Mouse (Mus musculus) liver, adult (tissue): ENCODE results near the gene Olfr883.

Experiments used
- GATA4 ChIP-seq: IDR thresholded peaks from 2 replicates; pipeline ENCODE4 v1.6.1; 2014; ENCODE audit warnings: mild to moderate bottlenecking, low read length; ENCODE audit not compliant: insufficient replicate concordance

Olfr883 gene

DNA sequence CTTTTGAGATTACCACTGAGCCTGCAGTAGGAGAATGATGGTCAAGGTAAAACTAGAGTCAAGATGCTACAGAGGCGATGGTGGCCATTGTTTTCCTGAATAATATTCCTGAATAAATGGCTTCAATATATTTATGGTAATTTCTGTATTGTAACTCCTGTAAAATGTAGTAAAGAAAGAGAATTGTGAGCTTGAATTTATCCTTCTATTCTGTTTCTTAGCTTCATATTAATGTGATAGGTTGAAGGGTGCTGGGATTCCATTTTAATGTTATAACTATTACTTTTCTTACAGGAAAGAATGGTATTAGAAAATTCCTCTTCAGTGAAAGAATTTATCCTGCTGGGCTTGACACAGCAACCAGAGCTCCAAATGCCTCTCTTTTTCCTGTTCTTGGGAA is at the start of gene Olfr883:
Gene Olfr883, plus strand, starts transcription at position 301 of the 400 bp plus-strand sequence.
- no peak for TF ChIP-seq GATA4

DNA sequence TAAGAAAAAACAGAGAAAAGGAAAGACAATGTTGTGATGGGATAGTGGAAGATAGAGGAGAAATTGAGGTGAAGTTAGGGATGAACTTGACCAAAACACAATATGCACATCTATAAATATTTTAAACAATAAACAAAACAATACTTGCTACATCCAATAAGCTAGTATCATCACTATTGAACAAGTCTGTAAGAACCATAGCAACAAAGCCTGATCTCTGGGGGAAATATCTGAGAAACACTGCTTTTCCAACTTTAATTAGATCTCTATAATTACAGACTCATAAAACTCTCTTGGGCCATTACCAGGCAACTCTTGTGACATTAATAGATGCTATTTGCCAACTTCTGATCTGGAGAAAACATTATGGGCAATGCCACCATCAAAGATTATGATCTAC is 34.1 kb upstream of the Olfr883 start, which contains the start of gene Olfr881:
Gene Olfr881, plus strand, starts transcription at position 301 of the 400 bp plus-strand sequence.
- TF ChIP-seq GATA4: no peak

DNA sequence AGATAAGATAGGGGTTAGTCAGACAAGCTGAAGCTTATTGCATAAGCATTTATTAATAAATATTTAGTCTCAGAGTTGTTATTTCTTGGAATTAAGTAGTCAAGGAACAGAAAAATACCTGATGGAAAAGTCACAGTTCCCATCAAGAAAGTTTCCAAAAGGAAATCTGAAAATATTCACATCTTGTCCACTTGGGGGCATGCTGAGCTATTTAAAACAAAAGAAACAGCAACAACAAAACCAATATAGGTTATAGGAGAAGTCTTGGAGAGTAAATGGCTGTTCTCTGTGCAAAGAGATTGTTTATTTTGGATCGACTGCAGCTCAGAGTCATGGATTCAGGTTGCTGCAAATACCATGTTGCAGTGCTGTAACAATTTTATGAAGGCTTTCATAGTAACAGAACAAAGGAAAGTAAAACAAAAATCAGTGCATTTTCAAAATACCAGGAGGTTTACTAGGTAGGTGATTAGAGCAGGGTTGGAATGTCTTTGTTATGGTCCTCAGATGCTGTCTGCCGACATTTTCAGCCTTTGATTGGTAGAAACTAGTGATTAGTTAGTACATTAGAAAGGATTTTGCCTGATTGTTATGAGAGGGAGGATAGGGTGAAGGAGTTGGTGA is 26.9 kb upstream of the Olfr883 start:
- TF ChIP-seq GATA4: no peak

DNA sequence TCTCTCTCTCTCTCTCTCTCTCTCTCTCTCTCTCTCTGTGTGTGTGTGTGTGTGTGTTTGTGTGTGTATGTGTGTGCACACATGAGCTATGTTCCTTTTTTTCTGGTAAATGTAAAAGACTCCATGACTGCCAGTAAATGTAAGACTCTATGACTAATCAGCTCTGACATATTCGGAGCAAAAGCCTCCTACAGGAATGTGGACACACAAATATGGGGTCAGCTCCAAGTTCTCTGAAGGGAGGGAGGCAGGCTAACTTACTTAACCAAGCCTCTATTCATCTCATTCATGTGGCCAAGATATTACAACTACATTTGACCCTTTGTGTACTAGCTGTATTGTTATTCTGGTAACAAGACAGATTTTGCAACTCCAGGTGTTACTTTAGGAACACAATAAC is 25.6 kb upstream of the Olfr883 start:
- TF ChIP-seq GATA4: no peak

DNA sequence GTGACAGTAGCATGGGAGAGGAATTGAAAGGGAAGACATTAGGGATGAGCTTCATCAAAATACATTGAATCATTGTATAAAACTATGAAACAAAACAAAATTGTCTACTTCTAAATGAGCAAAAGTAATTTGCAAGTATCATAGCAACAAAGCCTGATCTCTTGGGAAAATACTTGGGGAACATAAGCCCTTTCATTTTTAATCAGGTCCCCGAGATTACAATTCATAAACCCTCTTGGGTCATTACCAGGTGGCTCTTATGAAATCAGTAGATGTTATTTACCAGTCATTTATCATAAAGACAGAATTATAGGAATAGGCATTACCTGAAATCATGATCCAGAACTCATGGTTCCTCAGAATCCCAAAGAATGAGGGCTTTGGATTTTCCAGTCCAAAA is 20.6 kb downstream of the Olfr883 start, which contains the start of gene Olfr884:
Gene Olfr884, plus strand, starts transcription at position 301 of the 400 bp plus-strand sequence.
- no peak for TF ChIP-seq GATA4

DNA sequence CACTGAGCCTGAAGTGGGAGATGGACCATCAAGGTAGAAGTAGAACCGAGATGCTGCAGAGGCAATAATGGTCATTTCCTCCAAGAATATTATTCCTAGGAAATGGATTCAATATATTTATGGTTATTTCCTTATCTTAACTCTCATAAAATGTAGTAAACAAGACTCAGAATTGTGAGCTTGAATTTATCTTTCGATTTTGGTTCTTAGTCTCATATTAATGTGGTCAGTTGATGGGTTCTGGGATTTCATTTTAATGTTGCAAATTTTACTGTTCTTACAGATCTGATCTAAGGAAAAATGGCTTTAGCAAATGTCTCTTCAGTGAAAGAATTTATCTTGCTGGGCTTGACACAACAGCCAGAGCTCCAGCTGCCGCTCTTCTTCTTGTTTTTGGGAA is 35.4 kb downstream of the Olfr883 start, which contains the start of gene Olfr885:
Gene Olfr885, plus strand, starts transcription at position 301 of the 400 bp plus-strand sequence.
- no peak for TF ChIP-seq GATA4
